Mouse (Mus musculus): ENCODE results near the gene Vps35l. TPM values are rescaled to one million over a fixed set of nuclear protein-coding genes. Genes with fewer than 3 reads are reported as not detected.

The Vps35l gene
- total RNA-seq (2021), result 10 to 100 TPM; 21.2 to 24.8 TPM
- long read RNA-seq, experiment 1, full-length matches to known transcripts, result 25 of 31 reads
- long read RNA-seq, experiment 1, partial matches to known transcripts, result 2 of 31 reads
- long read RNA-seq, experiment 1, other reads (novel, unspliced or antisense), result 4 of 31 reads
- long read RNA-seq, experiment 2, full-length matches to known transcripts, result 8 of 9 reads
- long read RNA-seq, experiment 2, partial matches to known transcripts, result 0 of 9 reads
- long read RNA-seq, experiment 2, other reads (novel, unspliced or antisense), result 1 of 9 reads

DNA sequence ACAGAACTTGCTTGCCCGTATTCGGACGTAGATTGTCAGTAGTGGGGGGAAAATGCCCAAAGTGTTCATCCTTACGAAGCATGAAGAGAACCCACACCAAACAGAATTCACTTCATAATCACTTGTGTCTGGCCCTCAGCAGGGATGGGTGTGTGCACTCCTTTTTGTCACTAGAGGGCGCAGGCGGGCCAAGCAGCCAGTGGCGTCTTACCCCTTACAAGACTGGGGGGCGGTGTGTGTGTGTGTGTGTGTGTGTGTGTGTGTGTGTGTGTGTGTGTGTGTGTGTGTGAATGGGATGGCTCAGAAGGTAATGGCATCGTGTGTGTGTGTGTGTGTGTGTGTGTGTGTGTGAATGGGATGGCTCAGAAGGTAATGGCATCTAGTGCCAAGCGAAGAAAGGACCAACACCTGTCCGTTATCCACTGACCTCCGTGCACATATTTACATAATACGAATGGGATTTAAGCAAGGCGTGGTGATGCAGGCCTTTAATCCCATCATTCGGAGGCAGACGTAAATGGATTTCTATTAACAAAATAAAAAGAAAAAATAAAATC is at the start of gene Vps35l:
TSS of gene Vps35l (plus strand) at position 252 of the 557 bp plus-strand sequence.
- peak; percentile 84 to 87 for DNase-seq

DNA sequence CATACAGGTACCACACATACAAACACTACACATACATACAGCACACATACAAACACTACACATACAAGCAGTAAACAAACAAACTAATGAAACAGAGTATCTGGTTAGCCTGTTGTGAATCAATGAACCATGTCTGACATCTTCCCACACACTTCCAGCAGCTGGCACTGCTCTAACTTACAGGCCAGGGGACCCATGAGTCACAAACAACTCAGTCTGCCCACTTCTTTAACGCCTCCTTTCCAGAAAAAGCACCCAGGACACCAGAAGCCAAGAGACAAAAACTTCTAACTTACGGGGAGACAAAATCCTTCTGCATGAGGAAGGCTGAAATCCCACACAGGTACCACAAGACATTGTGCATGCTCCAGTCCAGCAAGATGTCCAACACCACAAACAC is 48.7 kb upstream of the Vps35l start:
- DNase-seq, result no peak

DNA sequence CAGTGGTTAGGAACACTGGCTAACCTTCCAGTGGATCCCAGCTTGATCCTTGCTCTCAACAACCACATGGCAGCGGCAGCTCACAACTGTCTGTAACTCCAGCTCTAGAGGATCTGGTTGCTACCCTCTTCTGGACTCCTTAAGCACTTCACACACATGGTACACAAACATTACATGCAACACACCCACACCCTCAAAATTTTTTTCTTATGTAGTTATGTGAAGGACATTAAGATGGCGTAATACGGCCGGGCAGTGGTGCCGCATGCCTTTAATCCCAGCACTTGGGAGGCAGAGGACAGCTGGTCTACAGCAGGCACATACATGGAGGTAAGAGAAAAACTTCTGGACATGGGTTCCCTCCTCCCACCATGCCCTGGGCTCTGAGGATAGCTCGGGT is 43.9 kb upstream of the Vps35l start:
- no peak for DNase-seq

DNA sequence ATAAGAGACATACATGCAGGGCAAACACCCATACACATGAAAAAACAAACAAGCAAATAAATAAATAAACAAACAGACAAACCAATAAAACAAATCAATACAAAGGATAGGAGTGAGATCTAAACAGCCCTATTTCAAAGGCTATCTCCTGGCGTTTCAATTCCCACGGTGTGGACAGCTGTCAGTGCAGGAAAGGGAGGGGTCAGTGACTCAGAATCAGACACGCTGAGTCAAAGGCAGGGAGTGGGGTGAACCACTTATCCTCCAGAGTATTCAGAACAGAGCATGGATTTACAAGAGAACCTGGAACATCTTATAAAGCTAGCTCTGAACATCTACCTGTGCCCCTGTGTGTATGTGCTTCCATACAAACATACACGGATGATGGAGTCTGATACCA is 42.9 kb upstream of the Vps35l start:
- DNase-seq, result no peak

DNA sequence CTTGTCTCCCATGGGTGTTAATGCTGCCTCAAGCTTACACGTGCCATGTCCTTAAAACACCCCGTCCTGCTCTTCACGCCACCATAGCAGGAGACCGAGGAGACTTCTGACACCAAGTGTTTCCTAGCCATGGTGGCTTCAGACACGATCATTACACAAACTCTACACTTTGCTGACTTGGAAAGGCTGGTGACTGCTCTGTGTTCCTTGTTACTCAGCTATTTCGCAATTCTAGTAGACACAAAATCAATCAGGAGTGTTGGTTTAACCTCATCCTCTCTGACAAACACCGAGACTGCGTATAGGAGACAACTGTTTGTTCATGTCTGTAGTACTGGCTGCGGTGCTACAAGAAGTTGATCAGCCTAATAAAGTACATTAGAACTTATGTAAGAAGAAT is 41.1 kb upstream of the Vps35l start:
- DNase-seq, result no peak

DNA sequence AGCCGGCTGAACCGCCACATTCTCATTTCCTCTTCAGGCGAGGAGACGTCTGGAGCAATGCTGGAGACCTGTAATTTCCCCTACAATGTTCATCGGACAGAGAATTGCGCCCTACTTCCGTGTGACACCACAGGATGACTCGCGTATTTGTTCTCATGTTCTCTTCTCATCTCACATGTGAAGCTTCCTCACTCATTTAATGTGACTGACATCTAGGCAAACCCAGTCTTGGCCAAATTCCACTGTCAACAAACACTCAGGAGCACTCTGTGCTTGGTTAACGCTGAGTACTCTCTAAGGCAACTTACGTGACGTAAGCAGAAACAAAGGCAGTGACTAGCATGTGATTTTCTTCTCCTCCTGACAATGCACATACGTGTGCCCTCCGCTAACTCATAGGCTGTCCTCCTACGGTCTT is 36.9 kb upstream of the Vps35l start:
- peak; percentile 32 to 37 for DNase-seq

DNA sequence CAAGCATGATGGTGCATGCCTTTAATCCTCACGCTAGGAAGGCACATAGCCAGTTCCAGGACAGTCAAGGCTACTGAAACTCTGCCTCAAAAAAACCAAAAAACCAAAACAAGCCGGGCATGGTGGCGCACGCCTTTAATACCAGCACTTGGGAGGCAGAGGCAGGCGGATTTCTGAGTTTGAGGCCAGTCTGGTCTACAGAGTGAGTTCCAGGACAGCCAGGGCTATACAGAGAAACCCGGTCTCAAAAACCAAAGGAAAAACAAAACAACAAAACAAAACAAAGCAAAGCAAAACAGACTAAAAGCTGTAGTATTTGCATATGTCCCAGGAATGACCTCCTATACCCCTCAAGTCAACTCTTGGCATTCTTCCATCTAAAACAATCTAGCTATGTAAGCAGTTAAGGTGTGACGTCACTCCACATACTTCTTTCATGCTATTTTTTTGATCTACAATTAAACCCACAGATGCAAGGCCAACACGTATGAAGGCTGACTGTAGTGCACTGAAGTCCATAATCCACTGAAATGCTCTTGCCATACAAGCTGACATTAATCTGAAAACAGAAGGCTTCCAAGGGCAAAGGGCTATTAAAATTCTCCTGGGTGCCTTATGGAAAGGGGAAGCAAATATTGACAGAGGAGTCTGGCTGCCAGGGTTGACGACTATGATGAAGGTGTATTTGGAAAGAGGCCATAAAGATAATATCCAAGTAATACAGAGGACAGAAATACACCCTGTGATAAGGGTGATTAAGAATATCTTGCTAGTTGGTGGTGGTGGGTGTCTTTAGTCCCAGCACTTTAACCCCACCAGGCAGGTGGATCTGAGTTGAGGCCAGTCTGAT is 35.8 kb upstream of the Vps35l start:
- DNase-seq, result no peak

DNA sequence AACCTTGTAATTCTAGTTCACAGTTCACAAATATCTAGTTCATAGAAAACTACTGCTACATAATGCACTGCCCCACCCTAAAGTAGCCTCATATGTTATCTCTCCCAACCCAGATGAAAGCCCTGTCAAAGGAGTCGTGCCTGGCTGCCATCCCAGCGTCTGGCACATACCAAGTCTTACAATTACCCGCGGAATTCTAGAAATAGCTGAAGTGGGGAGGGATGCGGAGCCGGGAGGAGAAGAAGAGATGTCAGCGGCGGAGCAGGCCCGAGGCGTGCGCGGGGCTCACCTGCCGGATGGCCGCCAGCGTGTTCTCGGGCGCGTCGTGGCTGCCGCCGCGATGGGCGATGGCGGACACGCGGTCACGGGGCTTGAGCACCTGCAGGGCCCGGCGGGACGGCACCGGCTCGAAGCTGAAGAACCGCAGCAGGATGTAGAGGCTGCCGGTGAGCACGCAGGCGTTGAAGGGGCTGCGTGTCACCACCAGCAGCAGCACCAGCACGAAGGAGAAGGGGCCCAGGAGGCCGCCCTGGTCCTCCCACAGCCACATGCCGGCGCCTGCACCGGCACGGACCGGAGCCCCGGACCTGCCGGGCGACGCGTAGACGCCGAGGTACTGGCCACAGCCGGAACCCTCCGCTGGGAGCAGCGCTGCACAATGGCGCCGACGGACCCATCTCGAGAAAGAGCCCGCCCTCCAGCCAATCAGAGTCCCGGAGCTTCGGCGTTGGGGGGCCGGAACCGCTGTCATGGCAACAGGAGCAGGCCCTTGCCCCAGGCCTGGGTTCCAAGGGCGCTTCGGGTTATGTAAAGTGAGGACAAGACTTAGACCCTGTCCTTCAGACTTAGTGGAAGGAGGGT is 34.7 kb upstream of the Vps35l start, which contains the start of gene Gde1:
TSS of gene Gde1 (minus strand) at position 678 of the 861 bp plus-strand sequence.
- peak; percentile 92 to 95 for DNase-seq

DNA sequence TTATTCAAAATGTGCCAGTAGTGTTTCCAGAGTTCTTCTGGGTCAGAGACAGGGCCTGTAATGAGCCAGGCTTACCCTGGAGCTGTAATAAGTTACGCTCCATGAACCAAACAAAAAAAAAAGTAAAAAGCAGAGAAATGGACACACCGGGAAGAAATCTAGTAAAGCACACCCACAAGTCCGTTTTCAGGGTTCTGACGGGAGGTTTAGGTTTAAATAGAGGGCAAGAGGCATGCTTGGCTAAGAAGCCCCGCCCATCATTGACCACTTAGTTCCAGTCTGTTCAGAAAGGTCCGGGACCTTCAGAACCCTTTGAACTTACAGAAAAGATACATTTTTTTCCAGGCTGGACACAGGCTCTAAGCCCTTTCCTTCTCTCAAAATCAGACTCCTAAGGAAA is 34.0 kb upstream of the Vps35l start:
- no peak for DNase-seq

DNA sequence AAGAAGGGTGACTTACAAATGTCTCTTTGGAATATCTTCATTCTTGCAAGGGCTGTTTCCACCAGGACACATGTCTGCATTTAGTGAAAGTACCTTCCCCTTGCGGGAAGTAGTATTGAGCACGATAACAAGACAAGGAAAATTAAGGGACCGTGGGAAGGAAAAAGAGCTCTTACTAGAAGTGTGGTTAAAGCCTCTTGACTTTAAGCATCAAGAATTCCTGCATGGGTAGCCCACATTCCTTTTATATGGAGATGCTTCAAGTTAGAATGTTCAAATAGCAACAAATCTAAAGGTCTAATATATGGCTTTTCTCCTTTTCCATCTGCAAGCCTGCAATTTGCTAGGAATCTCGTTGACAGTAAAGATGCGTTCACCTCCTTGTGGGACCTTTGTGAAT is 33.5 kb upstream of the Vps35l start:
- DNase-seq, result no peak

DNA sequence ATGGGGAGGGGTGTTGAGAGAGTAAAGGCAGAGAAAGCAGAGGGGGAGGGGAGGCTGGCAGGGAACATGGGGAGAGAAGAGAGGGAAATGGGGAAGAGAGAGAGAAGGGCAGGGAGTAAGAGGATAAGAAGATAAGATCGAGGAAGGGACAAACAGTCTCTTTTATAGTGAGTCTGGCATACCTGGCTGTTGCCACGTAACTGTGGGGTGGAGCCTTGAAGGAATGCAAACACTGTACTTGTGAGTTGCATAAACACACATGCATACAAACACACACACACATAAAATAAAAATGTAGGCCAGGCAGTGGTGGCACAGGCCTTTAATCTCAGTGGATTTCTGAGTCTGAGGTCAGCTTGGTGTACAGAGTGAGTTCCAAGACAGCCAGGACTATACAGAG is 32.8 kb upstream of the Vps35l start:
- DNase-seq, result no peak

DNA sequence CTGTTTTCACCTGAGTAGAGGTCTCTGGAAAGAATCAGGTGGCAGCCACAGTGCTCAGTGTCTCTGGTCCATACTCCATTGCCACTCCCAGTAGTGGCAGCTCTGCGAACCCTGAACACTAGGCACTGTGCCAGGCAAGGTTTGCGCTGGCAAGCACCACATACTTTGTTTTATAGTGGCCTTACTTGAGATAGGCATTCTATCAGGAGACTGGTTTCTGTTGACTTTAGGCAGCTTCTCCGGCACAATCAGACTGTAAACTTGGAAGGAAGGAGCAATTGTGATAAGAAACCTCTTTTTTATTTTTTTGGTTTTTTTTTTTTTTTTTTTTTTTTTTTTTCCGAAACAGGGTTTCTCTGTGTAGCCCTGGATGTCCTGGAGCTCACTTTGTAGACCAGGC is 32.0 kb upstream of the Vps35l start:
- no peak for DNase-seq

DNA sequence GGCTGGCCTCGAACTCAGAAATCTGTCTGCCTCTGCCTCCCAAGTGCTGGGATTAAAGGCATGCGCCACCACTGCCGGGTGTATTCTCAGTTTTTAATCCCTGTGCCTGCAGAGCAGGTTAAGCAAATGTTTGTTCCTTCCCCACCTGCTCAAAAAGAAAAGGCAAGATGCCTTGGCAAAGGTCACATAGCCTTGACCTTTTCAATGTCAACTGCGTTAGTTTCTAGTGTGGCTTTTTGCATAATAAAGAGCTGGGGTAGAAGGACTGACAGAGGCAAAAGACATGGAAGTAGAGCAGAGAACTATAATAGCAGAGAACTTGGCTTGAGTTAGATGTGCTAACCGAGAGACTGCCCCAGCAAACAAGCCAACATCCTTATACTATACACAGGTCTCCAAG is 29.2 kb upstream of the Vps35l start:
- no peak for DNase-seq

DNA sequence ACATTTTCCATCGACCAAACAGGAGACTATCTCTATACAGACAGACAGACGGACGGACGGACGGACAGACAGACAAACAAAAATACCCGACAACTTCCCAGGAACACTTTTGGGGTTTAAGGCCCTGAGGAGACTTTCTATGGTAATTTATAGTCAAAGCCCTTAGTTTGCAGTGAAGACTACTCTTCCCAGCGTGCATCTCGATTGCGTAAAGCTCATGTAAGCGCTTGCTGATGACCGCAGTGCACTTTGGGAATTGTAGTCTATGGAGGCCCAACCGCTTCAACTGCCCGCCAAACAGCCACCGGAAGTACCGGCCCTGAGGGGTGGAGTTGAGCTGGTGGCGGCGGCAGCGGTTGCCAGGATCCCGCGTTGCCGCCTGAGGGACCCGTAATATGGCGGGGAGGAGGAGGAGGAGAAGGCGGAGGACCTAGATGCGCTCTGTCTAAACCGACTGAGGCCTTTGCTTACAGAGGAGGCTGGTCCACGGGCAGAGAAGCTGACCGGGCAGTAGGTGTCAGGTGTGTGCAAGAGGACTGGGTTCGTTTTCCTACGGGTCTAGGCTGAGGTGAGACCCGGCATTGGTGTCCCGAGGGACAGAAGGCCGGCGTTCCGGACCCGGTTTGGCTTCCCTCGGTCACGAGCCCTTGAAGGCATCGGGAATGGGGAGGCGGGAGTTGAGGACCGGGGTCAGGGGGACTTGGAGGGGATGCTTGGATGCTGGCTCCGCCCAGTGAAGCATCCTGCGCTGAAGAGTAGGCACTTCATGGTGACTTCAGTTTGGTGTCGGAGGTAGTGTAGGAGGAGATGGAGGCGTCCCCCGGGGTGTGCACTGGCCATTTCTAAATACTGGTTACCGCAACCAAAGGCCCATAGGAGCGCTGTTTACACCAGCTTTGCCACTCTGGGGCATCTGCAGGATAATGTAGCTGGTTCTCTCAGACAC is 27.5 kb upstream of the Vps35l start, which contains the start of gene Ccp110:
TSS of gene Ccp110 (plus strand) at position 325 of the 946 bp plus-strand sequence.
- DNase-seq, result peak; percentile 95 to 98

DNA sequence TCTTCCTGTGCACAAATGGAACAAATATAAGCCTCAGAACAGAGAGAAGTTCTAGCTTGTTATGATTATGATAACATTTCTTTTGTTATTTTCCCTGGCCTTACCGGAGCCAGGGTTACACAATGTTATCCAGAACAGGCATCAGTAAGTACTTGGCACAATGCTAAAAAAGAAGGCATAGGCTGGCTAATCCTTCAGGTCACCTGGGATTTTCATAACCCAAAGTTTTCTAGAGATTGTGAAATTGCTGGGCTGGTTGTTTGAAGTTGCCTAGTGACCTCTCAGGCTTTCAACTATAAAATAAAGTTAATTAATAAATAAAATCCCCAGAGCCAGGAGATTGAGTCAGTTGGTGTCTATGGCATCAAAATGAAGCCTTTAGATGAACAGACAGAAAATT is 25.2 kb upstream of the Vps35l start:
- no peak for DNase-seq

DNA sequence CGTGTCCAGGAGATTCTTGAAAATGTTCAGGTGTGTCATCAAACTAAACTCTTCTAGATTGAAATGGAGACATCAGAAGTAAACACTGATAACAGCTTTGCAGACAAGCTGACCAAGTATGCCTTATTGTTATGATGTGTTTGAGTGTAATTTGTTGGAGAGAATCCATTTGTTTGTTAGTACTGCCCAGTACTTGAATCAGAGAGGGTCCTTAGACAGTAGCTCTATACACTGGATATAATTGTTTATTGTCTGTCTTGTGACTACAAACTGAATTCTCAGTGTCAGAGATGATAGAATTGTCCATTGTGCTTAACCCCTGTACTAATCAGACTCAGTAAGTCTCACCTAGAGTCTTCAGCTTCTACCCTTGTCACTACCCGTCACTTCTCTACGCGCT is 22.0 kb upstream of the Vps35l start:
- DNase-seq, result no peak

DNA sequence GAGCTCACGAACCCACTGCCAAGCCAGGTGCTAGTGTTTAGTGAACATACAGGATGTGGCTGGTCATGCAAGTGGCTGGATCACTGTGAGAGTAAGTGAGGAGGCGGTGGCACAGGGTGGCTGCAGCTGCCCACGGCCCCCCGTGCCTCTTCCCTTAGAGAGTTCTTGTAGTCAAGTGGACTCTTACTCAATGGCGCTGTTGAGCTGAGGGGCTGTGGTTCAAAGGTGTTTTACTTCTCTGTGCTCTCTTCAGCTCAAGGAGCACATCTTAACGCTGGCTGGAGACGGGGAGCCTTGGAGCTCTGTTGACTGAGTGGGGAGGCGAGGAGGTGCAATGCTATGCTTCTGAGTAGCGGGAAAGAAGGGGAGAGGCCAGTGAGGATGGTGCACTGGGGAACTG is 16.1 kb upstream of the Vps35l start:
- DNase-seq, result no peak

DNA sequence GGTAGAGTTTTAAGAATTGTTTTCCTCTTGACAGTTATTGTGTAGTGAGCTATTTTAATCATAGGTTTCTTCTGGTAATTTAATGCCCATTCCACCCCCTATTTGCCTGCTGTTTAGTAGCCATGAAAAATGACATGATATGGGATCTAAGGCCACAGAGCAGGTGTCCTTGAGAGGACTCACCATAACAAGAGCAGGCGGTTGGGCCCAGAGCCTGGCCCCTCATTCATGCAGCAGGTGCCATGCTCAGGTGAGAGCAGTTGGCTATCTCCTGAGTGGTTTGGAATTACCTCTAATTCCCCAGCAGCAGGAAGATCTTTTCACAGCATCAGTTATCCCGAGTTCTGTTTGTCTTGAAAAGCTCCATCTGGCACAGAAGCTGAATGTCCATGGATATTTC is 14.6 kb upstream of the Vps35l start:
- no peak for DNase-seq

DNA sequence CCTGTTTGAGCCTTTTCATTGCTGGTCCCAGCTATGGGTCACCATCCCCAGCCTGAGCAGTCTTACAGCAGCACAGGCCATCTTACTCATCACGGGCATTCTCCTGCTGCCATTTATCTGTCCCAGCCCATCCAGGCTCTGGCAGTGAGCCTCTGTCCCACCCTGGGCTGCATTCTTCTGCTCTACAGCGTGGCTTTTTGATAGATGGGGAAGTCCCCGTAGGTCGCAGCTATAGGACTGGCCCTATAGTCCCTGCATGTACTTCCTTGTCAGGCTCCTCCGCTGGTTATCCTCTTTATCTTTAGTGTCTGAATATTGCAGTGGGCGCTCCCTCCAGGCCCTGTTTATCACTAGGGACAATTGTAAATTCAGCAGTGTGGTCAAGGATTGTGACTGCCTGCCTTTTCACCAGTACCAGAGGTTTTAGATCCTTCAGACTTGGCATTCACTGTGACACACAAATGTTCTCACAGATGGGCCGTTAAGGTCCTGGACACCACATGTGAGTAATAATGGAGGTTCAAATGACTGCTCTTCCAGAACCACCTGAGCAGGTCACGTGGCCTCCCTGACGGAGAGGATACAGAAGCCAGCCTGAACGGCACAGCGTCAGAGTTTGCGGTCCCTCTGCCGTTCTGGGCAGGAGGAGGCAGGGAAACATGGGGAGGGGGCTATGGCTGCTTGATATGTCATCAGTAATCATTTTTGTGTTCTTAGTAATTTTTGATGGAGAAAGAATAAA is 11.0 kb upstream of the Vps35l start:
- no peak for DNase-seq

DNA sequence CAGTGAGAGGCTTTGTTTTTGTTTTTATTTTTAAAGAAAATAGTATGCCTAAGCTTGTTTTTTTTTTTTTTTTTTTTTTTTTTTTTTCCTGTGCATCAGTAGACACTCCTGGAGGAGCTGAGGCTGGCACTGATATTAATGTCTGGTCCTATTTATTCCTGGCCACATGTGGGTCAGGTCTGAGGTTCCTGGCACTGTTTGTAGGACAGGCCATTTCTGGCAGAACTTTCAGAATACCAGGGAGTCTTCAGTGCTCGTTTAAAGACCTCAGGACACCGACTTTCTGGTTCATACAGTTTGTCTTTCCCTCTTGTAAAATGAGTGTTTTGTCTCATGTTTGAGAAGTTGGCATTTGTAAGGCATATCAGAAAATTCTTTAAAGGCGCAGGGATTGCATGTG is 8.2 kb upstream of the Vps35l start:
- DNase-seq, result peak in 1 of 2 experiments; percentile 24
